10 mouse cellular contexts compared by ENCODE assay signal in the genomic region with DNA sequence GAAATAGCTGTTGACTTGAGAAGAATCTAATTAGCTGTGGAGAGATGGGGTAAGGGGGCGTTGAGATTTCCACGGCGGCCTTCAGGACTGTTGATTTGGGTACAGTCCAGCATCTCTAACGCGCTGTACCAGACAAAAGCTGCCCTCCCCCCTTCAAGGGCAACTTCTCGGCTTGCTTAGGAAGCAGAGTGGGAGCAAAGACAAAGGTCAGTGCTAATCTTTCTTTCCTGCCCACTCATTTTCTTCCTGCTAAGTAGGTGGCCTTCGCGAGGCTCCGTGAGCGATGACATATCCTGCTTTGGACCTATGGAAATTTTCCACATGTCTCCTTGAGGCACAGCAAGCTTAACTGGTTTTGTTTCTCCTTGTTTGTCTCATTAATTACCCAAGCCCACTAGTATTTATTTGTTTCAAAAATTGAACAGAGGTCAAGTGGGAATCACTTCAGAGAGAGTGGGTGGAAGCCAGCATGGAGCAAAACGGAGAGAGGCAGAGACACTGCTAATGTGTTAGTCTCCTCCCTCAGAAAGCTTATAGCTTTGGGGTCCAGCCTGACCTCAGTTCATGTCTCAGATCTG. TPM values are rescaled to one million over a fixed set of nuclear protein-coding genes. Genes with fewer than 3 reads are reported as not detected.
DNase-seq lines count a peak whose midpoint lies in the region; ATAC-seq and TF ChIP-seq lines count a peak whose summit lies in the region.
"Had no signal": no experiment of that assay in that cellular context is flagged by ENCODE, and none has a peak within 500 bp of the region (broad histone marks: within the 10 kb centered on the region; RNA-seq: fewer than 3 reads in every experiment).

No protein-coding gene starts in this region.

- H3K36me3 ChIP-seq in kidney, embryonic 14.5 days (ENCODE audit: control insufficient read depth, insufficient read depth, low read length), result no peaks in the 10 kb centered on the region
- no peaks in the 10 kb centered on the region for H3K36me3 ChIP-seq in liver, embryonic 16.5 days (ENCODE audit: control insufficient read depth, insufficient read depth)

- H3K9ac ChIP-seq in kidney, embryonic 14.5 days (ENCODE audit: low read depth, low read length), result no peak overlapping the region
- no peak overlapping the region for H3K9ac ChIP-seq in liver, embryonic 16.5 days (ENCODE audit: low read depth, low read length)

- H3K27ac ChIP-seq in kidney, embryonic 14.5 days (ENCODE audit: low read depth, low read length), result peak overlapping the region; percentile 68
- 0 out of 2 replicates have a peak overlapping the region, but pooled peaks have one; percentile 24 for H3K27ac ChIP-seq in liver, embryonic 16.5 days (ENCODE audit: low read length)

- ATAC-seq in kidney, embryonic 14.5 days (ENCODE audit: low FRiP score, low TSS enrichment), result peak; percentile 43
- peak; percentile 39 for ATAC-seq in liver, embryonic 16.5 days (ENCODE audit: low read depth)
- ATAC-seq in megakaryocyte-erythroid progenitor cell, adult 5-6 weeks (replicated peaks; ENCODE audit: low FRiP score, low TSS enrichment, poor library complexity, severe bottlenecking), result no peak
- ATAC-seq: inflammation-experienced regulatory T-cells, adult 6 months had no signal

- H3K4me1 ChIP-seq in kidney, embryonic 14.5 days (ENCODE audit: control insufficient read depth, insufficient read depth, low read length), result peaks cover 21% of the 10 kb centered on the region; the same call in 1 of the 2 replicates
- H3K4me1 ChIP-seq in liver, embryonic 16.5 days (ENCODE audit: control insufficient read depth, low read depth, low read length), result no peaks in the 10 kb centered on the region

- no peak for TF ChIP-seq POLR2A in brain, embryonic 14.5 days (IDR thresholded peaks at IDR 0.05; ENCODE audit: borderline replicate concordance, extremely low read depth, insufficient read depth, insufficient read length, poor library complexity, severe bottlenecking)

- no peak for DNase-seq in kidney, adult 11 months
- DNase-seq in adrenal gland, postnatal 10 days, result peak; percentile 82
- peak; percentile 50 for DNase-seq in brain, embryonic 14.5 days (ENCODE audit: low read depth)
- no peak for DNase-seq in layer of hippocampus, adult 9-11 months
- DNase-seq: right cerebral cortex, postnatal 4 days had no signal

- 38% methylated on average over 11 of the region's 11 CpGs for WGBS in kidney, embryonic 14.5 days
- 60% methylated on average over 11 of the region's 11 CpGs for WGBS in liver, embryonic 16.5 days (ENCODE audit: insufficient replicate concordance)

- TF ChIP-seq CTCF in brain, embryonic 14.5 days (IDR thresholded peaks at IDR 0.05; ENCODE audit: borderline replicate concordance, extremely low read depth, insufficient read depth, insufficient read length), result no peak

- H3K27me3 ChIP-seq in kidney, embryonic 14.5 days (ENCODE audit: control insufficient read depth, insufficient read depth, low read length), result no peaks in the 10 kb centered on the region
- no peaks in the 10 kb centered on the region for H3K27me3 ChIP-seq in liver, embryonic 16.5 days (ENCODE audit: control insufficient read depth, insufficient read depth, low read depth, low read length)

- H3K4me2 ChIP-seq in kidney, embryonic 14.5 days (replicated peaks; ENCODE audit: low read depth, low read length), result no peak overlapping the region
- H3K4me2 ChIP-seq in liver, embryonic 16.5 days (ENCODE audit: low read depth, low read length), result no peak overlapping the region

- no peaks in the 10 kb centered on the region for H3K9me3 ChIP-seq in kidney, embryonic 14.5 days (ENCODE audit: control insufficient read depth, low read length)
- no peaks in the 10 kb centered on the region for H3K9me3 ChIP-seq in liver, embryonic 16.5 days (replicated peaks; ENCODE audit: control insufficient read depth, low read length)

- no peak overlapping the region for H3K4me3 ChIP-seq in kidney, embryonic 14.5 days (ENCODE audit: low read length)
- H3K4me3 ChIP-seq in liver, embryonic 16.5 days (ENCODE audit: low read depth, low read length), result no peak overlapping the region

RNA-seq across cellular contexts. Expression of gene Rerg, which starts 25.2 kb away (rescaled TPM):
- polyA plus RNA-seq in kidney, embryonic 14.5 days (2014; fragmentation: Nextera tagmentation; extraction: Ambion mirVana), result 8.8 and 13.2 TPM in 2 replicates
- 10 to 100 TPM; 81.0 to 82.3 TPM for total RNA-seq in adrenal gland, postnatal 10 days (2021)
- 3.7 and 4.3 TPM in 2 replicates for polyA plus RNA-seq in brain, embryonic 14.5 days (2012; rRNA removed)
- 2.4 and 3.4 TPM in 2 replicates for polyA plus RNA-seq in liver, embryonic 16.5 days (2015; fragmentation: Nextera tagmentation; extraction: Ambion mirVana)
- not detected in 2 replicates for total RNA-seq in megakaryocyte-erythroid progenitor cell, adult 5-6 weeks (2014; fragmentation: Nextera tagmentation)
- not detected in 2 replicates for total RNA-seq in megakaryocyte-erythroid progenitor cell, adult 5-6 weeks (2017)
- total RNA-seq: common myeloid progenitor, adult 5-6 weeks had no signal
- polyA plus RNA-seq: inflammation-experienced regulatory T-cells, adult 6 months had no signal

Comparison
In these comparisons a context has a peak if more than half of its experiments do, and no peak if none do; other contexts are left out.
1. DNase-seq: peak in adrenal gland, postnatal 10 days (single experiment) and brain, embryonic 14.5 days (single experiment); none in kidney, adult 11 months (single experiment) and layer of hippocampus, adult 9-11 months (single experiment).